Mouse (Mus musculus): ENCODE measurements at regions not wholly inside any gene's neighbourhood (a gene's known extent, or its start where the extent isn't known, plus 50 kb on each side); places are given as distances from the start of the nearest gene placed in this dataset.

GRCm38 (mm10) chr1:166803928-166804327 is 122.3 kb upstream of the Fmo9 start:
- no peak for TF ChIP-seq CTCF (IDR thresholded peaks at IDR 0.05; ENCODE audit: low read depth, low read length)
- TF ChIP-seq POLR2A (IDR thresholded peaks at IDR 0.05; ENCODE audit: insufficient read depth, low read length): no peak
- TF ChIP-seq EP300 (IDR thresholded peaks at IDR 0.05; ENCODE audit: insufficient read depth, low read depth, low read length): no peak

Data from ES-Bruce4 (cell line).